Mouse (Mus musculus) heart, embryonic 11.5 days (tissue): ENCODE results near the gene Hist1h3i. TPM values are rescaled to one million over a fixed set of nuclear protein-coding genes. Genes with fewer than 3 reads are reported as not detected.

ENCODE experiments used
- microRNA-seq: library from miRNA; unstranded; fragments of <30 nt; microRNA quantifications from one replicate; pipeline ENCODE4, GENCODE M21; 2016; ENCODE audit warnings: borderline number of aligned reads
- polyA plus RNA-seq: library from polyadenylated mRNA; unstranded; fragments of >200 nt; fragmentation: Nextera tagmentation; extraction: Ambion mirVana; gene quantifications from 2 replicates; pipeline ENCODE4 v1.2.1, GENCODE M21; 2014

The Hist1h3i gene
- polyA plus RNA-seq, 1 experiment from 2014 or later: 123 TPM

Small RNA genes within 50 kb of the gene (microRNA-seq; reads per million reads assigned to microRNA genes)
- gene Gm19658 (not detected), gene Gm44346 (not detected), gene Gm44454 (1.3 reads per million, percentile 17 among the genes with 10 or more reads in this experiment), gene Gm44466 (not detected)

Other genes starting within 250 kb of the Hist1h3i start
- 0.14 and 0.15 TPM in 2 replicates for gene Olfr1366, start 240.6 kb downstream of the Hist1h3i start, polyA plus RNA-seq
- gene Olfr1535, start 223.5 kb downstream of the Hist1h3i start, polyA plus RNA-seq: not detected in 2 replicates
- gene Olfr1364, start 201.6 kb downstream of the Hist1h3i start, polyA plus RNA-seq: not detected in 2 replicates
- gene Olfr1362, start 169.3 kb downstream of the Hist1h3i start, polyA plus RNA-seq: not detected in 2 replicates
- not detected in 2 replicates for gene Olfr11, start 140.9 kb downstream of the Hist1h3i start, polyA plus RNA-seq
- gene Olfr1361, start 120.0 kb downstream of the Hist1h3i start, polyA plus RNA-seq: not detected in 2 replicates
- not detected in 2 replicates for gene Olfr1360, start 106.0 kb downstream of the Hist1h3i start, polyA plus RNA-seq
- gene Olfr1359, start 85.3 kb downstream of the Hist1h3i start, polyA plus RNA-seq: not detected in 2 replicates
- not detected in 2 replicates for gene Hist1h2bl, start 67.2 kb downstream of the Hist1h3i start, polyA plus RNA-seq
- 6.5 and 8.4 TPM in 2 replicates for gene Hist1h2ai, start 66.9 kb downstream of the Hist1h3i start, polyA plus RNA-seq
- gene Hist1h3h, start 65.7 kb downstream of the Hist1h3i start, polyA plus RNA-seq: 4.4 TPM in 1 of 2 replicates, not detected in the other
- 1.4 and 1.6 TPM in 2 replicates for gene Hist1h2bm, start 61.3 kb downstream of the Hist1h3i start, polyA plus RNA-seq
- 0.79 and 1.1 TPM in 2 replicates for gene Hist1h4j, start 48.3 kb downstream of the Hist1h3i start, polyA plus RNA-seq
- gene Hist1h4k, start 32.9 kb downstream of the Hist1h3i start, polyA plus RNA-seq: 3.0 TPM in 1 of 2 replicates, not detected in the other
- 3.1 and 4.2 TPM in 2 replicates for gene Hist1h2ak, start 29.5 kb downstream of the Hist1h3i start, polyA plus RNA-seq
- gene Hist1h2bn, start 29.2 kb downstream of the Hist1h3i start, polyA plus RNA-seq: 1.6 and 2.0 TPM in 2 replicates
- 5.9 and 10.8 TPM in 2 replicates for gene Hist1h1b, start 2.7 kb downstream of the Hist1h3i start, polyA plus RNA-seq
- 3.3 and 6.2 TPM in 2 replicates for gene Hist1h2an, start 3.8 kb upstream of the Hist1h3i start, polyA plus RNA-seq
- 1.5 TPM in 1 of 2 replicates, not detected in the other for gene Hist1h2bp, start 4.1 kb upstream of the Hist1h3i start, polyA plus RNA-seq
- 9.4 and 11.6 TPM in 2 replicates for gene Hist1h2bq, start 26.8 kb upstream of the Hist1h3i start, polyA plus RNA-seq
- not detected in 2 replicates for gene Hist1h2ao, start 27.1 kb upstream of the Hist1h3i start, polyA plus RNA-seq
- gene Hist1h4m, start 28.4 kb upstream of the Hist1h3i start, polyA plus RNA-seq: not detected in 2 replicates
- 7.1 and 10.5 TPM in 2 replicates for gene Hist1h4n, start 48.8 kb upstream of the Hist1h3i start, polyA plus RNA-seq
- gene Hist1h2ap, start 50.1 kb upstream of the Hist1h3i start, polyA plus RNA-seq: 2,147 and 2,559 TPM in 2 replicates
- gene Hist1h2br, start 50.4 kb upstream of the Hist1h3i start, polyA plus RNA-seq: 10.3 and 12.3 TPM in 2 replicates
- gene Zfp184, start 161.7 kb upstream of the Hist1h3i start, polyA plus RNA-seq: 6.7 and 7.6 TPM in 2 replicates
- gene Pom121l2, start 197.8 kb upstream of the Hist1h3i start, polyA plus RNA-seq: not detected in 2 replicates
- 0.24 and 0.66 TPM in 2 replicates for gene Prss16, start 226.4 kb upstream of the Hist1h3i start, polyA plus RNA-seq